Mouse (Mus musculus) forebrain, postnatal 0 days (tissue): ENCODE results near the gene Top1. TPM values are rescaled to one million over a fixed set of nuclear protein-coding genes. Genes with fewer than 3 reads are reported as not detected.

Experiments used
- ATAC-seq: fragments of 200-750 bp; cut with Nextera tagmentation; 2 replicates; pipeline ENCODE4 v1.8.0; 2017; ENCODE audit warnings: mild to moderate bottlenecking, moderate library complexity
- DNase-seq: peaks from one replicate; pipeline ENCODE4 v3.0.0-alpha.2; 2015
- H3K27ac ChIP-seq: fragments of 300-500 bp; sonication (generic); 2 replicates; pipeline ENCODE4 v1.5.1; 2014; ENCODE audit warnings: low read depth, mild to moderate bottlenecking, antibody characterized with exemption, low read length, moderate library complexity, mixed read lengths
- H3K27me3 ChIP-seq: fragments of 300-500 bp; sonication (generic); 2 replicates; pipeline ENCODE4 v1.6.1; 2014; ENCODE audit warnings: mild to moderate bottlenecking, low read length, mixed read lengths; ENCODE audit not compliant: insufficient read depth
- H3K36me3 ChIP-seq: fragments of 300-500 bp; sonication (generic); 2 replicates; pipeline ENCODE4 v1.6.1; 2014; ENCODE audit warnings: mild to moderate bottlenecking, moderate library complexity; ENCODE audit not compliant: insufficient read depth
- H3K4me1 ChIP-seq: fragments of 300-500 bp; sonication (generic); 2 replicates; pipeline ENCODE4 v1.6.1; 2014; ENCODE audit warnings: antibody characterized with exemption; ENCODE audit not compliant: insufficient read depth
- H3K4me2 ChIP-seq: fragments of 300-500 bp; sonication (generic); 2 replicates; pipeline ENCODE4 v1.6.1; 2014; ENCODE audit warnings: low read depth, mild to moderate bottlenecking, moderate library complexity
- H3K4me3 ChIP-seq: fragments of 300-500 bp; sonication (generic); 2 replicates; pipeline ENCODE4 v1.5.1; 2014; ENCODE audit warnings: low read depth, low read length, mixed read lengths
- H3K9ac ChIP-seq: fragments of 300-500 bp; sonication (generic); 2 replicates; pipeline ENCODE4 v1.6.1; 2014; ENCODE audit warnings: mild to moderate bottlenecking
- H3K9me3 ChIP-seq: fragments of 300-500 bp; sonication (generic); 2 replicates; pipeline ENCODE4 v1.6.1; 2016; ENCODE audit warnings: low read length
- CTCF ChIP-seq: sonication (generic); IDR thresholded peaks from 2 replicates; pipeline ENCODE4 v1.5.1; 2016; ENCODE audit warnings: antibody characterized with exemption, control low read depth, low read depth
- WGBS: fragments of 180-500 bp; shearing (Covaris S2); extraction: QIAGEN DNeasy Blood & Tissue Kit; methylation state at CpG from one replicate; pipeline ENCODE4 v1.1.7; 2014; 5-methylcytosine and 5-hydroxymethylcytosine counted together
- polyA plus RNA-seq: library from polyadenylated mRNA; unstranded; fragments of >200 nt; fragmentation: Nextera tagmentation; extraction: Ambion mirVana; gene quantifications from 2 replicates; pipeline ENCODE4 v1.2.1, GENCODE M21; 2015
- total RNA-seq: library from RNA; depleted of rRNA; stranded (reverse); fragments of >200 nt; gene quantifications from 2 replicates; pipeline ENCODE4 v1.2.3, GENCODE M21; 2014

Gene Top1
- total and polyA plus RNA-seq, 2 experiments from 2014 or later, result 46.1 to 56.7 TPM

DNA sequence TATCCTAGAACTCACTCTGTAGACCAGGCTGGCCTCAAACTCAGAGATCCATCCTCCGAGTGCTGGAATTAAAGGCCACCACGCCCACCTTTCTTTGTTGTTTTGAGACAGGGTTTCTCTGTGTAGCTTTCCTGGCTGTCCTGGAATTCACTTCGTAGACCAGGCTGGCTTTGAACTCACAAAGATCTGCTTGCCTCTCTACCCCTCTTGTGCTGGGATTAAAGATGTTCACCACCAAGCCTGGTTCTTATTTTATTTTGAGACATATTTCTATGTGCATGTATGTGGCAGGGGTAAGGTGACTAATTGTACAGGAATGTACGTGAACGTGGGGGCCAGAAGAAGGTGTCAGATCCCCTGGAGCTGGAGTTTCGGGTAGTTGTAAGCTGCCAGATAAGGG is 27.9 kb upstream of the Top1 start:
- Histone ChIP-seq H3K27ac (no peak overlapping the region), H3K36me3 (no peaks in the 10 kb centered on the region), H3K9ac (no peak overlapping the region), H3K4me2 (no peak overlapping the region), H3K9me3 (no peaks in the 10 kb centered on the region), H3K27me3 (no peaks in the 10 kb centered on the region), H3K4me1 (0 out of 2 replicates have a peak, but pooled peaks cover 9% of the 10 kb centered on the region), H3K4me3 (no peak overlapping the region)
- no peak for TF ChIP-seq CTCF
- 93% methylated on average over 6 of the region's 6 CpGs for WGBS
- no peak for ATAC-seq
- no peak for DNase-seq

DNA sequence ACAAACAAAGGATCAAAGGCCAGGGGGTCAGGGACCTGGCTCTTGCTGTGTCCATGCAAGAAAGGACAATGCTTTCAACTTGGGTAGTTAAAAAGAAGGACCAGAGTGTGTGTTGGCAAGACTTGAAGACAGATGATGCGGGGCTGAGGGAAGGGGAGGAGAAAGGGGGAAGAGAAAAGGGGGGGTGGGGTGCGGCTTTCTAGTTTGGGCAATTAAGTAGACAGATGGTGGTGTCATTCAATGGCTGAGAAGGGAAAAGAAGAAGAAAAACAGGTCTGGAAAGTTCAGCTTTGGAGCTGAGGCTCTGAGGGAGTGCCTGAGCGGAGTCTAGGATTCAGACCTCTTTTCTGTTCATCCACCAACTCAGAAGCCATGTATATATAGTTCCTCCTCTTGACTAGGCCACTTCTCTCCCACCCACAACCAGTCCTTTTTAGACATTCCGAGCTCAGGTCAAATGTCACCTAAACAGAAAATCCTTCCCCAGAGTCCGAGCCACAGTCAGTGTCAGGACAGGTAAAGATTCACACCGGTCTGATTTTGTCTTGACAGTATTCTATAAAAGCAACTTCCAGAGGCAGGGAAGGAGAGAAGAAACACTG is 27.0 kb upstream of the Top1 start:
- H3K4me2 ChIP-seq, result no peak overlapping the region
- ATAC-seq (no peak), DNase-seq (no peak)
- no peaks in the 10 kb centered on the region for H3K9me3 ChIP-seq
- no peaks in the 10 kb centered on the region for H3K27me3 ChIP-seq
- no peaks in the 10 kb centered on the region for H3K36me3 ChIP-seq
- H3K4me3 ChIP-seq, result no peak overlapping the region
- H3K27ac ChIP-seq, result no peak overlapping the region
- no peak overlapping the region for H3K9ac ChIP-seq
- 0 out of 2 replicates have a peak, but pooled peaks cover 9% of the 10 kb centered on the region for H3K4me1 ChIP-seq
- 53% methylated on average over 6 of the region's 6 CpGs for WGBS
- TF ChIP-seq CTCF, result no peak

DNA sequence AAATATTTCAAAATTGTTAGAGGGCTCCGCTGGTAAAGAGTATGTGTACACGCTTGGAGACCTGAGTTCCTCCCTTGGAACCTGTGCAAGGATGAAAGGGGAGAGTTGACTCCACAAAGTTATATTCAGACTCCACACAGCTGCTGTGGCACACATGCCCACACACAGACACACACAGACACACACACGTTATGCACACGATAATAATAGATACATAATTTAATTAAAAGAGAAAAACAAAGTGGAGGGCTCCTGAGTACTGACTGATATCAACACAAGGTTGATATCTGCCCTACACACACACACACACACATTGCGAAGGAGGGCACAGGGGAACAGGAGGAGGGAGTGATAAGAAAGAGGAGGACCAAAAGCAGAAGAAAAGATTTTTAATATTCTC is 26.4 kb upstream of the Top1 start:
- 0 out of 2 replicates have a peak, but pooled peaks cover 9% of the 10 kb centered on the region for H3K4me1 ChIP-seq
- no peak for ATAC-seq
- H3K4me3 ChIP-seq, result no peak overlapping the region
- no peak for TF ChIP-seq CTCF
- no peaks in the 10 kb centered on the region for H3K27me3 ChIP-seq
- H3K9me3 ChIP-seq, result no peaks in the 10 kb centered on the region
- DNase-seq, result no peak
- WGBS, result 84% methylated on average over 5 of the region's 5 CpGs
- H3K9ac ChIP-seq, result no peak overlapping the region
- no peak overlapping the region for H3K4me2 ChIP-seq
- H3K27ac ChIP-seq, result no peak overlapping the region
- H3K36me3 ChIP-seq, result no peaks in the 10 kb centered on the region

DNA sequence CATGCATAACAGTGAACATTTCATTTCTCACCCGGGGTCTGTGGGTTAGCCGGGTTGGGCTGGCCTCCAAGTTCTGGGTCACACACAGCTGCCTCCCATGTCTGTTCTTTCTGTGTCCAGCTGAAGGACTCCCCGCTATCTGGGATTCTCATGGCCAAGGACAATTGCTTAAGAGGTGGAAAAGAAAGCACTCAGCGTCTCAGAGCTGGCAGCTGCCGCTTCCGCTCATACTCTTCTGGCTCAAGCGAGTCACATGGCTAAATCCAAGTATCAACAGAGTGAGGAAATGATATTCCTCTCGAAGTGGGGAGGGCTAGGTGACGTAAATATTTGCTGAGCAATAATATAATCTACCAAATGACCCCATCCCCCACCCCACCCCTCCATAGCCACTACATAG is 25.9 kb upstream of the Top1 start:
- Histone ChIP-seq H3K4me2 (no peak overlapping the region), H3K9ac (no peak overlapping the region), H3K9me3 (no peaks in the 10 kb centered on the region), H3K4me3 (no peak overlapping the region), H3K27ac (no peak overlapping the region), H3K36me3 (no peaks in the 10 kb centered on the region), H3K4me1 (0 out of 2 replicates have a peak, but pooled peaks cover 9% of the 10 kb centered on the region), H3K27me3 (no peaks in the 10 kb centered on the region)
- WGBS, result 40% methylated on average over 9 of the region's 9 CpGs
- TF ChIP-seq CTCF, result no peak
- DNase-seq (no peak), ATAC-seq (no peak; the same call in 1 of the 2 replicates)

DNA sequence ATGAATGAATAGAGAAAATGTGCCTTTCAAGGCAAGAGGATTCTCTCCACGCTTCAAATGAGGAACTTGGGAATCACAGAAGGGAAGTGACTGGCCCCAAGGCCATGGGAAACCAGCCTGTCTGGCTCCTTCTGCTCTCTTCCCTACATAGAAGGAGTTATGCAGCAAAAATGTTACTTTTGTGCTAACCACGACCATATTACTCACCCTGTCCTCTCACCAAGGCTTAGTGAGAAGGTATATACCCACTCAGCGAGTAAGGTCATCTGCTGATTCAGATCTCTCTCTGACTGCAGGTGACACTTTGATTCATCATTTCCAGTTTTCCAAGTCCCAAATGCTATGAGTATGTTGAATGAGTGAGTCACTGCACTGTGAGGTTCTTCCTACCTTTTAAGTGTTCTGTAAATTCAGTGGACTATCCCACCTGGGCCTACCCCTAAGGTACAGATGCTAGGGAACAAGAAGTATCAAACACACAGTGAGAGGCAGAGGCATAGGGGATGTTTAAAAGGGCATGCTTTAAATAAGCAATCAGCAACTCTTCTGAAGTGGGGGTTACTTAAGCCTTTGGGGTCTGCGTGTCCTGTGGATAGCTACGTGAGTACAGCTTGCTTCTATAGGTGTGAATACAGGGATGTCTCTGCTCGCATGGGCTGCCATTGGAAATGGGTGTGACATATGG is 25.3 kb upstream of the Top1 start:
- 62% methylated on average over 6 of the region's 6 CpGs for WGBS
- H3K4me3 ChIP-seq, result no peak overlapping the region
- no peak overlapping the region for H3K9ac ChIP-seq
- no peak for TF ChIP-seq CTCF
- 0 out of 2 replicates have a peak, but pooled peaks cover 9% of the 10 kb centered on the region for H3K4me1 ChIP-seq
- ATAC-seq (no peak), DNase-seq (no peak)
- H3K4me2 ChIP-seq, result no peak overlapping the region
- no peaks in the 10 kb centered on the region for H3K36me3 ChIP-seq
- H3K9me3 ChIP-seq, result no peaks in the 10 kb centered on the region
- no peaks in the 10 kb centered on the region for H3K27me3 ChIP-seq
- H3K27ac ChIP-seq, result no peak overlapping the region

DNA sequence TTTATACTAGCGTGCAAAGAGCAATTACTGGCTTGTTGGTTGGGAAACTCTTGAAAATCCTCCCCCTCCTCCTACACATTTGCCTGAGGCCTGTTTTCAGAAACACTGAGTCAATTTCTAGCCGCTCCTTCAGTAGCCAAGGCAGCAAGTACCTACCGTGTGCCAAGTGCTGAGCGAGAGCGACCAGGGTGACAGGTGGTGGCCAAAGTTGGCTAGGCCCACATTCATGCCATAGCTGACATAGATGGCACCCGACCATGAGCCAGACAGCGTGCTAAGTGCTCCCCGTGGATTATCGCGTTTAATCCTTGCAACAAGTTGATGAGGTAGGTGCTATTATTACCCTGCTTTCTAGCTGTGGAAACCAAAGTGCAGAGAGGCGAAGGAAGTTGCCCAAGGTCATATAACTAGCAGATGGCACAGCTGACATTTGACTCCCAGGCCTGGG is 24.7 kb upstream of the Top1 start:
- Histone ChIP-seq H3K9me3 (no peaks in the 10 kb centered on the region), H3K27me3 (no peaks in the 10 kb centered on the region), H3K4me2 (no peak overlapping the region), H3K4me1 (0 out of 2 replicates have a peak, but pooled peaks cover 9% of the 10 kb centered on the region), H3K27ac (no peak overlapping the region), H3K9ac (no peak overlapping the region), H3K36me3 (no peaks in the 10 kb centered on the region), H3K4me3 (no peak overlapping the region)
- ATAC-seq (no peak), DNase-seq (no peak)
- TF ChIP-seq CTCF, result no peak
- 60% methylated on average over 11 of the region's 11 CpGs for WGBS

DNA sequence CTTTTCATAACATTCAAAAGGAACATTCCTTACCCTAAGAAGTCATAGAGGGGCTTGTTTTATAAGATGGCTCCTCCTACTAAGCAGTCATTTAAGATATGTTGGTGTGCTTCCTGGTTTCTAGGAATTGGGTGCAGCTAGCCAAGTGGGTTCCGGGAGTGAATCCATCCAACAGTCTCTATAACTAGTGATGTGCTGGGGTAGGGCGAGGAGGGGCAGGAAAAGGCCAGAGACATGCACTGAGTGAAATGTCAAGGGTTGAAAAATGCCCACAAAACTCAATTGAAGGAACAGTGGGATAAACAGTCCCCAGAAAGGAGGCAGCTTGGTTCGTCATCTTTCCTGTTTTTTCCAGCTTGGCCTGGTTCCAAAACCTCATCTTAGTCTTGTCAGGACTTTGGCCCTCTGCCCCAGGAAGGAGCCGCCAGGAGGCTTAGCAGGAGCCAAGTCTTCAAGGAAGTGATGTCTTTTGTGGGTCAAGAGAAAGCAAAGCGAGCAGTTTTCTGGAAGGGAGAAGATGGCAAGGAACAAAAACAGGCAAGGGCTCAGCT is 24.0 kb upstream of the Top1 start:
- H3K4me1 ChIP-seq, result 0 out of 2 replicates have a peak, but pooled peaks cover 9% of the 10 kb centered on the region
- DNase-seq (peak; percentile 89), ATAC-seq (peak; percentile 77)
- WGBS, result 29% methylated on average over 5 of the region's 5 CpGs
- H3K36me3 ChIP-seq, result no peaks in the 10 kb centered on the region
- no peak overlapping the region for H3K4me3 ChIP-seq
- peak overlapping the region; percentile 42; the same call in 1 of the 2 replicates for H3K27ac ChIP-seq
- H3K4me2 ChIP-seq, result no peak overlapping the region
- H3K9me3 ChIP-seq, result no peaks in the 10 kb centered on the region
- no peaks in the 10 kb centered on the region for H3K27me3 ChIP-seq
- no peak overlapping the region for H3K9ac ChIP-seq
- TF ChIP-seq CTCF, result no peak
